Mouse (Mus musculus): ENCODE measurements around the gene Anapc11. TPM values are rescaled to one million over a fixed set of nuclear protein-coding genes. Genes with fewer than 3 reads are reported as not detected.
A peak's percentile ranks its signal among the peaks of the same experiment; 100 is the strongest.

Gene Anapc11
- total and polyA plus RNA-seq, 2 experiments from 2014 or later, result 43.4 to 163 TPM

- H3K4me1 ChIP-seq (ENCODE audit: control insufficient read depth, insufficient read depth), result peaks cover 31% of the 10 kb centered on the region
- WGBS, result 6% methylated on average over 7 of the region's 7 CpGs
Measured at GRCm38 (mm10) chr11:120629911-120630310, 31.7 kb downstream of the Anapc11 start.

GRCm38 (mm10) chr11:120630401-120630871 is 32.2 kb downstream of the Anapc11 start:
- H3K4me3 ChIP-seq (ENCODE audit: low read depth, low read length), result peak overlapping the region; percentile 15; the same call in 1 of the 2 replicates
- 34% methylated on average over 5 of the region's 5 CpGs for WGBS
- no peak for DNase-seq (ENCODE audit: low spot score)
- peak overlapping the region; percentile 96 for H3K4me2 ChIP-seq (ENCODE audit: low read depth, low read length)
- no peaks in the 10 kb centered on the region for H3K27me3 ChIP-seq (ENCODE audit: control insufficient read depth, insufficient read depth, low read length)
- H3K9ac ChIP-seq (replicated peaks; ENCODE audit: low read depth, low read length), result peak overlapping the region; percentile 42
- peaks cover 13% of the 10 kb centered on the region for H3K36me3 ChIP-seq (replicated peaks; ENCODE audit: control insufficient read depth, insufficient read depth, low read length)
- H3K27ac ChIP-seq (ENCODE audit: low read depth), result peak overlapping the region; percentile 63
- ATAC-seq (ENCODE audit: insufficient read depth, low read depth), result no peak
- H3K9me3 ChIP-seq (replicated peaks; ENCODE audit: control insufficient read depth, low read length), result no peaks in the 10 kb centered on the region
- no peak for TF ChIP-seq CTCF (IDR thresholded peaks at IDR 0.05; ENCODE audit: low read depth)
- no peak for TF ChIP-seq EP300 (IDR thresholded peaks at IDR 0.05; ENCODE audit: low read depth)
- peaks cover 31% of the 10 kb centered on the region for H3K4me1 ChIP-seq (ENCODE audit: control insufficient read depth, insufficient read depth)

More at GRCm38 (mm10) chr11:120629911-120630310, 31.7 kb downstream of the Anapc11 start:
- no peaks in the 10 kb centered on the region for H3K27me3 ChIP-seq (ENCODE audit: control insufficient read depth, insufficient read depth, low read length)
- peak; percentile 52 for DNase-seq (ENCODE audit: low spot score)
- no peak for ATAC-seq (ENCODE audit: insufficient read depth, low read depth)
- H3K27ac ChIP-seq (ENCODE audit: low read depth), result peak overlapping the region; percentile 63
- no peak overlapping the region for H3K9ac ChIP-seq (replicated peaks; ENCODE audit: low read depth, low read length)
- peak overlapping the region; percentile 15; the same call in 1 of the 2 replicates for H3K4me3 ChIP-seq (ENCODE audit: low read depth, low read length)
- H3K36me3 ChIP-seq (replicated peaks; ENCODE audit: control insufficient read depth, insufficient read depth, low read length), result peaks cover 13% of the 10 kb centered on the region
- H3K4me2 ChIP-seq (ENCODE audit: low read depth, low read length), result peak overlapping the region; percentile 96
- TF ChIP-seq CTCF (IDR thresholded peaks at IDR 0.05; ENCODE audit: low read depth) (no peak), EP300 (IDR thresholded peaks at IDR 0.05; ENCODE audit: low read depth) (no peak)
- H3K9me3 ChIP-seq (replicated peaks; ENCODE audit: control insufficient read depth, low read length), result no peaks in the 10 kb centered on the region

GRCm38 (mm10) chr11:120630881-120631725 is 32.9 kb downstream of the Anapc11 start:
- H3K9ac ChIP-seq (replicated peaks; ENCODE audit: low read depth, low read length), result peak overlapping the region; percentile 42; the same call in 1 of the 2 replicates
- DNase-seq (ENCODE audit: low spot score), result no peak
- peak overlapping the region; percentile 63 for H3K27ac ChIP-seq (ENCODE audit: low read depth)
- peak overlapping the region; percentile 96 for H3K4me2 ChIP-seq (ENCODE audit: low read depth, low read length)
- 29% methylated on average over 7 of the region's 7 CpGs for WGBS
- TF ChIP-seq CTCF (IDR thresholded peaks at IDR 0.05; ENCODE audit: low read depth) (no peak), EP300 (IDR thresholded peaks at IDR 0.05; ENCODE audit: low read depth) (no peak)
- H3K36me3 ChIP-seq (replicated peaks; ENCODE audit: control insufficient read depth, insufficient read depth, low read length), result peaks cover 13% of the 10 kb centered on the region
- no peaks in the 10 kb centered on the region for H3K27me3 ChIP-seq (ENCODE audit: control insufficient read depth, insufficient read depth, low read length)
- H3K9me3 ChIP-seq (replicated peaks; ENCODE audit: control insufficient read depth, low read length), result no peaks in the 10 kb centered on the region
- H3K4me3 ChIP-seq (ENCODE audit: low read depth, low read length), result no peak overlapping the region
- H3K4me1 ChIP-seq (ENCODE audit: control insufficient read depth, insufficient read depth), result peaks cover 31% of the 10 kb centered on the region
- ATAC-seq (ENCODE audit: insufficient read depth, low read depth), result no peak

- H3K4me3 ChIP-seq (ENCODE audit: low read depth, low read length), result peak overlapping the region; percentile 90
- no peaks in the 10 kb centered on the region for H3K9me3 ChIP-seq (replicated peaks; ENCODE audit: control insufficient read depth, low read length)
- ATAC-seq (ENCODE audit: insufficient read depth, low read depth), result no peak
- WGBS, result 66% methylated on average over 4 of the region's 4 CpGs
- no peak overlapping the region for H3K27ac ChIP-seq (ENCODE audit: low read depth)
- peak overlapping the region; percentile 94 for H3K9ac ChIP-seq (replicated peaks; ENCODE audit: low read depth, low read length)
- H3K36me3 ChIP-seq (replicated peaks; ENCODE audit: control insufficient read depth, insufficient read depth, low read length), result peaks cover 13% of the 10 kb centered on the region
- no peak for DNase-seq (ENCODE audit: low spot score)
- H3K4me1 ChIP-seq (ENCODE audit: control insufficient read depth, insufficient read depth), result peaks cover 31% of the 10 kb centered on the region
- TF ChIP-seq CTCF (IDR thresholded peaks at IDR 0.05; ENCODE audit: low read depth), result no peak
- TF ChIP-seq EP300 (IDR thresholded peaks at IDR 0.05; ENCODE audit: low read depth), result no peak
- H3K4me2 ChIP-seq (ENCODE audit: low read depth, low read length), result peak overlapping the region; percentile 96
- no peaks in the 10 kb centered on the region for H3K27me3 ChIP-seq (ENCODE audit: control insufficient read depth, insufficient read depth, low read length)
Measured at GRCm38 (mm10) chr11:120631726-120632448, 33.7 kb downstream of the Anapc11 start.
